Mouse (Mus musculus) adrenal gland, adult (tissue): ENCODE measurements around the gene Fbrsl1.

Experiments
- DNase-seq, 2 experiments: peaks; one replicate each; pipeline ENCODE4 v3.0.0; 2022 to 2023; ENCODE audit warnings: low spot score in 1 of 2; ENCODE audit not compliant: inconsistent age in 2 of 2

Gene Fbrsl1

GRCm38 (mm10) chr5:110448436-110449134 is at the start of gene Fbrsl1:
Gene Fbrsl1, minus strand, starts transcription at chr5:110448503.
- DNase-seq: peak; percentile 98 to 99

DNA sequence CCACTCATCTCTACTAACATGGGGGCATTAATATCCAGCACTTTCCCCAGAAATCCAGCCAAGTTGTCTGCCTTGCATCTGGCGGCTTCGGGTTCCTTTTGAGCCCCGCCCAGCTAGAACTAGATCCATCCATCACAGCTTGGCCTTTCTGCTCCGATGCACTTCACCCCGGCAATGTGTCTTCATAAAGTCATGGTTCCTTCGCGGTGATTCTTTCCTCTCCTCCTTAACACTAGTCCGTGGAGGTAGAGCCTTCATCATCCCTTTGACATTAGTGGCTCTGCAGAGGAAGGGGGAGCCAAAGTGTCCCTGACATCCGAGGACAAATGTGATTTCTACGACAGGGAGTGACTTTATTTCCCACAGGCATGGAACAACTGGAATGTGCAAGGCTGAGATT is 49.8 kb upstream of the Fbrsl1 start:
- no peak for DNase-seq

GRCm38 (mm10) chr5:110497556-110497955 is 49.3 kb upstream of the Fbrsl1 start:
- peak in 1 of 2 experiments; percentile 33 for DNase-seq

DNA sequence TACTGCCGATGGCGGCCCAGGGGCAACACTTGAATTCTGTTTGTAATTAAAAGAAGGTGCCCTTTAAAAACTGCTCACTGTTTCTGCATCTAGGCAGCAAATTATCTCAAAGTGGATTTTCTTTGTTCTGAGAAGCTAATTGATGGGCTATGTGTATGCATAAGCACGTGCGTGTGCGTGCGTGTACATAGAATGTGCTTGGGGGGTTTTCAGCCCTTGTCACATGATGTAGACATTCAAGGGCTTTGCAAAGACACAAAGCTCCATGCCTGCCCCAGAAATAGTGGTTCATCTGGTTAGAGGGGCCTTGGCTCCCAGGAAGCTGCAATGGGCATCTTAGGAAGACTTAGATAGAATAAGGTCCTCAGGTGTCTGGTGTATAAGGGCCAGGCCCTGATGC is 46.7 kb upstream of the Fbrsl1 start:
- no peak for DNase-seq

DNA sequence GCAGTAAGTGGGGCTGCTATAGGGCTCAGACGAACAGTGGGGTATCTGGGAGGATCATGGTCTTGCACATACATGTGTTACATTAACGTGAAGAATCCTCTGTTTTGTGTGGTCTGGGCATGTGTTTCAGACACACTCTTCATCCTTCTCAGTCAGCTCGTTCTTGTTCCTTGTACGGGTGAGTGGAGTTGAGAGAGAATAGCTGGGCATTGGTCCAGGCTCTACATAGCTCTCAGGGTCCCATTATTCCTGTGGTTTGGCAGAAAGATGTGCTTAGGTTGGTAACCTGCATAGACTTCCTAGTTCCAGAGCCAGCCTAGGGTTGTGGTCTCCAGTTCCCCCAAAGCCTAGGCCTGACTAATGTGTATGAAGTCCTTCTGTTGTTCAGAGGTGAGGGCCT is 46.1 kb upstream of the Fbrsl1 start:
- no peak for DNase-seq

DNA sequence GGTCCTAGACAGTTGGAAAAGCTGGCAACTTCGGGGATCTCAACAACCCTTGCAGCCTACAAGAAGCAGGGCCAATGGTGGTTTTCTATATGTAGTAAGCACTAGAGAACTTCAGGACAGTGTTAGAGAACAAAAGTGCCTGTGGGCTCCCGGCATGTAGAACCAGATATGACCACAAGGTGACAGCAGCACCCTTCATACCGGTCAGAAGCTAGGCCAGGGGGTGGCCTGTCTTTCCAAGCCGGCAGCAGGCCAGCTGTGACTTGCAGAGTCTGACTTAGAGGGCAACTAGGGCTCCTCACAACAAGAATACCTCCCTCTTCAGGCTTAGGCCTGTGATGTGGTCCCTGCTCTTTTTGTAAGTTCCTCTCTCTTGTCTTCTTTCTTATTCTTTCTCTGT is 45.5 kb upstream of the Fbrsl1 start:
- peak; percentile 72 to 90 for DNase-seq

DNA sequence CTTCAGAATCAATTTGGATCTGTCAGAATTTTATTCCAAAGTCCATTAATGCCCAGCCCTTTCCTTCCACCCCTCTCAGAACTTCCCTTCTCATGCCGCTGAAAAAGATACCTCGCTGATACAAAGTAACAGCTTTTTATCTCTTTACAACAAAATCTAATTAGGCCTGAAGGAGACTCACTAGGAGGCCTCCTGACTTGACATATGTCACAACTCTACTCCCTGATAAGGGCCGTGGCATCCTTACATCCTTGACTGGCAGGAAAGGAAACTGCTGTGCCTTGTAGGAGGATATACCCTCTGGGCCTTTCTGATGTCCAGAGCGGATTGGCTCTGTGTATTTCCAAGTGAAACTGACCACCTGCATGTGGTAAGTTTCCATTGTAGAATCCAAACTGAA is 41.3 kb upstream of the Fbrsl1 start:
- DNase-seq: peak in 1 of 2 experiments; percentile 11

DNA sequence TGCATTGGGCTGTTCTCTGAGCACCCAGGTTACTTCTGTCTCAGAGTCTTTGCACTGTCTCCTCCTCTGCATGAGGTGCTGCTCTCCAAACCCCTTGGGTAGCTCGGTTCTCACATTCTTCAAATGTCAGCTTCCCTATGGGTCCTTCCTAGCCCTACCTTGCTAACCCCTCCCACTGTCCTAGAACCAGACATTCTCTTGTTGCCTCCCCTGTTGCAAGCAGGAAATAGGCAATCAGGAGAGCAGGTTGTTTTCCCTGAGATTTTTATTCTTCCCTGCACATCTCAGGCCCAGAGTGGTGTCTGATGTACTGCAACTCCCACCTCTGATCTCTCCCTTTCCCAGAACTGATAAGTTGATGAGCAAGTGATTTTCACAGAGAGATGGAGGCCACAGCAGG is 39.6 kb upstream of the Fbrsl1 start:
- DNase-seq: no peak

DNA sequence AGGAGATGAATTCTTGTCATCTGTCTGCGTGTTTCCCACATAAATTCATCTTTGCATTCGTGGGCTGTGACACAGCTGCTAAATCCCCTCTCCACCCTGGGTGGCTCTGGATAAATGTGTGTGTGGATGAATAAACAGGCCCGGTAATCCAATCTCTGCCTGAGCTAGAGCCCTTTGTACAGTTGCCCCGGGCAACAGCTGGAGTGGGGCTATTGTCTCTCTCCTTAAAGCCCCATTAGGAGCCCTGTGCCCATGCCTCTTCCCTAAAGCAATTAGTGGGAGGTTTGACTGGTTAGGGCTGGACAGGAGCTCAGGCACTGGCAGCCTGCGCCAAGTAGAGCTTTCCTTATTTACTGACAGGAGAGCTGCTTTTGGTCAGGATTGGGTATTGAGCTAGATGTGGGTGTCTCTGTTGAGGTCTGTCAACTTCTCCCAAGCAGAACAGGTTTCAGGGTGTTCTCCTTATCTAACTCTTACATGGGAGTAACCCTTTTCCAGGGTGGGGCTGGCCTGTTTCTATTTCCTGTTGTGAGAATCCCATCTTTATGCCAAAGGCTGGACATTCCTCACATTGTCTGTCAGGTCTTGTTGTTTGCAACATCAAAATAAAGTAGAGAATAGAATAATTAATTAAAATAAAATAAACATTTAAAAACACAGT is 38.5 kb upstream of the Fbrsl1 start:
- peak; percentile 19 to 47 for DNase-seq

DNA sequence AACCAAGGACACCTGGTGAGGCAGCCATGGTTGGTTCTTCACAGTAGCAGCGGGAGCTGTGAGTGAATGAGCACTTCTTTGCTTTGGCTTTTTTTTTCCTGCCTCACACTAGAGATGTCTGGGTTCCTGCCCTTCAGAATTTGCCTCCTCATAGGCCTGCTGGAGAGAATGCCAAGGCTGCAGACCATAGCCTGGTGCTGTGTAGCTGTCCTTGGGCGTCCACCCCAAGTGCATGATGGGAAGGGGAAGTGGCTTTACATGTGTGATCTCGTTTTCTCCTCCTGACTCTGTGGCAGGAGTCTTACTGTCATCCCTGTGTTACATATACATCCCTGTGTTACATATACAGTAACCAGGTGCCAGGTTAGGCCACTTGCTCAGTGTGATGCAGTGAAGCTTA is 36.4 kb upstream of the Fbrsl1 start:
- DNase-seq: peak; percentile 35 to 72

DNA sequence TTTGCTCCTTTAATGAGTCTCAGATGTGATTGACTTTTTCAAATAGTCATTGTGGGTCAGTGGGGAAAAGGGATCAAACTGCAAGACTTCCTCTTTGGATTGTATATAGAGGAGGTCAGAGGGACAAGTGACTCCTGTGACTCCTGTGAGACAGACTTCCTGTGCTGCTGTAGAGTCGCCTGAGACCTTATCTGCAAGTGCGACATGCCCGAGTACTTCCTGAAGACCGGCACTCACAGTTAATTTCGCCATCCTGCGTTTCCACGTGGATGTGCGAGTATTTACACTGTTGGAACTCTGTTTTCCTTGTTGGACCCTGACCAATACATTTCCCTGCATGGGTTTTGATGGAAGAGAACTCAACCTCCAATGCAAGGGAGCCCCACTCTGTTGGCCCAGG is 30.9 kb upstream of the Fbrsl1 start:
- no peak for DNase-seq

DNA sequence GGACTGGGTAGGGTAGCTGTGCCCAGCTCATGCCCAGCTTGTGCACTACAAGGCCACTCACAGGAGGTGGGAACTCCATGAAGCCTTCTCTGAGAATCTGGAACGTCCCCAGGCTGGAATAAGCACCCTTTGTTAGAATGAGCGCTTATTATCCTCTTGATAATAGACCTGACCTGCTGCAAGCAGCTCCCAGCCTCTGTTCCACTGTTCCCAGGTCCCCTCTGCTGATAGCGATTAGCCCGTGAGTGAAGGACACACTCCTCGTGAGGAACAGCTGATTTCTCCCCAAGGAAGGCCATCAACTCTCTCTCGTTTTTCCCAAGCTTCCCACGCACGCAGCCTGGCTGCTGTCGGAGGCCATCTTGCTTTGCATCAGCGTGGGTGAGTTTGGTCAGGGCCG is 25.9 kb upstream of the Fbrsl1 start:
- no peak for DNase-seq

GRCm38 (mm10) chr5:110472834-110473233 is 24.5 kb upstream of the Fbrsl1 start:
- no peak for DNase-seq

DNA sequence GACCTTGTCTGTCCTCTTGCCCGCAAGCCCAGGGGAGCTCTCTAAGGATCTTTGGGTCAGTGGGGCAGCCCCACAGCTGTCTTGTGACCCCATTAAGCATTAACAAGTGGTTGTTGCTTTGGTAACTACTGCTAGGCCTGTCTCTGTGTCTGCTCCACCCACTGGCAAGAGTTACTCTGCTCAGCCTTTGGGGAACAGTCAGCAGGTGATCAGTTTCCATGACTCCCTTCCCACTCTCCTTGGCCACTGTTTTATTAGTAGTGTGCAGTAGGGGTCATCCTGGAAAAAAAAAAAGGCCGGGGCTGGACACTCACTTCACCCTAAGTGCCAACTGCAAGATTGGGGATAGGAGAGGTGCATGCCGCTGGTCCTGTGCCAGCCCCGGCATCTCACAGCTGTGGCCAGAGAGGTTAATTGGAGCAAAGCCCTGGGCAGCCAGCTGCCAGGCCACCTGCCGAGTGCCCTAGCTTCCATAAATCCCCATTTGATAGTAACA is 23.7 kb upstream of the Fbrsl1 start:
- no peak for DNase-seq

- no peak for DNase-seq
Measured at GRCm38 (mm10) chr5:110471285-110471684, 23.0 kb upstream of the Fbrsl1 start.

- no peak for DNase-seq
Measured at GRCm38 (mm10) chr5:110469227-110469925, 21.1 kb upstream of the Fbrsl1 start.

DNA sequence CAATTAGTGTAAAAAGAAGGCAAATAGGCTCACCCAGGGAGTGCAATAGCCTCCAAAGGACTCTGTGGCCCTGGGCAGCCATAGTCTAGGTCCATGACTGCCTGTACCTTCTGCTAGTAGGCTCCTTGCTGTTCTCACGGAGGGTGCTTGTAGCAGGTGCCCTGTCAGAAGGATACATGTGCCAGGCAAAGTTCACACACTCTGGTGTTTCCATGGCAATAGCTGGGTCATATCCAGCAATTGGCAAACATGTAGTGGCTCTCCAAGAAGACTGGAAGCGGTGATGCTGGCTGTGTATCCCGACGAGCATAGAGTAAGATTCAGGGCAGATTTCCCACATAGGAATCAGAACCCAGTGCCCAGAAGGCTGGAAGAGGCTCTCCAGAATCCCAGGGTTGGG is 20.0 kb upstream of the Fbrsl1 start:
- no peak for DNase-seq

DNA sequence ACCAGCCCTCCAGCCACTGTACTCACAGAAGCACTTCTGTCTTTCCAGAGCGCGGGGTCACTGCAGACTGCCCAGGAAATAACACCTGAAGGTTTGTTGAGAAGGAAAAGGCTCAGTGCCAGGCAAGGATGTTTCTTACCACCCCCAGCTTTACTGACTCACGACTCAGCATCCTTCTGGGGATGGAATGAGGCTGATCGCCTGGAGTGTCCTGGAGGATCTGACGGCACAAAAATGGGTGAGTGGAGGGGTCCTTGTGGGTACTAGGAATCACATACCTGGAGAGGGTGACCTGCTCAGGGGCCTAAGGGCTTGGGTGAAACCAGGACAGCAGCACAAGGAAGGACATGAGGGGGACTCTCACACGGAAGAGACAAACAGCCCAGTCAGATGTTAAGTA is 19.4 kb upstream of the Fbrsl1 start:
- no peak for DNase-seq

DNA sequence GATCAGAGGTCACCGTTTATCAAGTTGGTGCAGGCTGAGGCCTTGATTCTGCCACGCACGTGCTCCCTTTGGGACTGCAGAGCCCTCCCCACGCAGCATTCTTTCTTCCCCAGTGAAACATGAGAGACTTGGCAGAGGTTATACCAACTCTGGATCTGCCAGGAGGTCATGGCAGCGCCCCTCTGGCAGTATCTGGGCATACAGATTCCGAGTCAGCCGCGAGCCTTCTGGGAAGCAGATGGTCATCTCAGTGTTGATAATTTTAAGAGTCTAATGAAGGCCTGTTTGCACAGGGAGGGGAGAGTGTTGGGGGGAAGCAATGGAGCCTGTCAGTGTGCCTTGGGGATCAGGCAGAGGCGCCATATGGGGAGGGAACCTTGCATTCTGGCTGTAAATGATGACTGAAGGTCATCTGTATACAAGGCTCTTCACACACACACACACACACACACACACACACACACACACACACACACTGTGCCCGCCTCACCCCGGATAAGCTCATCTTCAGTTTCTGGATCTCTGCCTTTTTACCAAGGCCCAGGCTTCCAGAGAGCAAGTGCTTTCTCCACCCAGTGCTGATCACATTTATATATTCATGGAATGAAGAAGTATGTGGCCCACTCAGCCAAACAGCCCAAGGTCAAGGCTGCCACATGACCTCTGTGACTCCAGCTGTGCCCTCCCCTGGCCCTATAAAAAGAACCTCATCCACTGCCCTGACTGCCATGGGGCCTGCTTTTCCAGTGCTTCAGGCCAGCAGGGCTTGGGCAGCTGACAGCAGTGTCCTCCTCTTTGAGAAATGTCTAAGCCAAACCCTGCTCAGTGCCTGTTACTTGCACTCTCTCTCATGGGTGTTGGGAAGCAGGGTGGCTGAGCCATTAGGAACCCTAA is 18.5 kb upstream of the Fbrsl1 start:
- DNase-seq: peak; percentile 59 to 81

DNA sequence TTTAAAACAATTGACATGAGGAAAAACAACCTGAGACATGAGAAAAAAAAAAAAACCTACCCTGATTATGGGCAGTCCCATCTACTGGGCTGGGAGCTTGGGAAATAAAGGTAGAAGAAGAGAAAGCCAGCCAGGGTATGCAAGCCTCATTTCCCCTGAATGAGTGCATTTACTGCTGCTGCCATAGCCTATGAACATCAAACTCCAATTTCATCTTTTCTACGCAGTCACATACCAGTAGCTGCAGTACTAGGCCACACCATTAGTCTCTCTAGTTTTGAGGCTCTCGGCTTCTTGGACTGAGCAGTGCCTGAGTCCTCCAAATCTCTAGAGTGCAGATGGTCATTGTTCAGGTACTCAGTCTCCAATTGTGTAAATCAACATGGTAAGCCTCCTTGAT is 14.3 kb upstream of the Fbrsl1 start:
- no peak for DNase-seq

GRCm38 (mm10) chr5:110458936-110459335 is 10.6 kb upstream of the Fbrsl1 start:
- peak; percentile 66 to 90 for DNase-seq
